In genomic region chr5:139727261-139727660, GRCm38 (mm10) we compare ENCODE assay signal across 31 mouse cellular contexts. TPM values are rescaled to one million over a fixed set of nuclear protein-coding genes. Genes with fewer than 3 reads are reported as not detected.
DNase-seq lines count a peak whose midpoint lies in the region; ATAC-seq and TF ChIP-seq lines count a peak whose summit lies in the region.
"Had no signal": no experiment of that assay in that cellular context is flagged by ENCODE, and none has a peak within 500 bp of the region (broad histone marks: within the 10 kb centered on the region; RNA-seq: fewer than 3 reads in every experiment).

No protein-coding gene starts in this region.

- no peak overlapping the region for H3K9ac ChIP-seq in liver, embryonic 15.5 days
- no peak overlapping the region for H3K9ac ChIP-seq in forebrain, postnatal 0 days
- H3K9ac ChIP-seq in heart, adult 2 months (ENCODE audit: low read depth, low read length): no peak overlapping the region
- H3K9ac ChIP-seq in hindbrain, embryonic 13.5 days: no peak overlapping the region
- H3K9ac ChIP-seq: forebrain, embryonic 13.5 days; heart, embryonic 13.5 days; hindbrain, embryonic 15.5 days; kidney, embryonic 15.5 days; limb, embryonic 15.5 days; lung, embryonic 14.5 days; midbrain, embryonic 13.5 days; stomach, embryonic 15.5 days had no signal

- H3K36me3 ChIP-seq in embryonic facial prominence, embryonic 10.5 days (replicated peaks): no peaks in the 10 kb centered on the region
- peaks cover 37% of the 10 kb centered on the region for H3K36me3 ChIP-seq in liver, embryonic 15.5 days (replicated peaks)
- H3K36me3 ChIP-seq in forebrain, postnatal 0 days (ENCODE audit: insufficient read depth): no peaks in the 10 kb centered on the region
- H3K36me3 ChIP-seq in heart, adult 2 months (ENCODE audit: control insufficient read depth, insufficient read depth, low read length): no peaks in the 10 kb centered on the region
- H3K36me3 ChIP-seq in hindbrain, embryonic 13.5 days: no peaks in the 10 kb centered on the region
- H3K36me3 ChIP-seq: heart, embryonic 13.5 days; hindbrain, embryonic 15.5 days; kidney, embryonic 15.5 days; limb, embryonic 15.5 days; midbrain, embryonic 13.5 days; stomach, embryonic 15.5 days had no signal

- no peak for TF ChIP-seq EP300 in heart, adult 2 months (IDR thresholded peaks at IDR 0.05; ENCODE audit: insufficient read depth, low read depth, low read length)

- no peak for TF ChIP-seq CTCF in forebrain, postnatal 0 days (IDR thresholded peaks at IDR 0.05; ENCODE audit: low read depth)
- no peak for TF ChIP-seq CTCF in cerebellum, adult 2 months (IDR thresholded peaks at IDR 0.05; ENCODE audit: borderline replicate concordance, insufficient read depth, low read depth, low read length)
- no peak for TF ChIP-seq CTCF in heart, adult 2 months (IDR thresholded peaks at IDR 0.05)

- no peak for ATAC-seq in liver, embryonic 15.5 days (ENCODE audit: insufficient read depth)
- ATAC-seq in forebrain, postnatal 0 days: no peak
- no peak for ATAC-seq in hindbrain, embryonic 13.5 days (ENCODE audit: low FRiP score)
- ATAC-seq: CD4-positive, CD25-positive, alpha-beta regulatory T cell, adult 4 months; forebrain, embryonic 13.5 days; inflammation-experienced regulatory T-cells, adult 6 months; midbrain, embryonic 13.5 days had no signal

- H3K4me1 ChIP-seq in embryonic facial prominence, embryonic 10.5 days: peaks cover 73% of the 10 kb centered on the region
- peaks cover 86% of the 10 kb centered on the region for H3K4me1 ChIP-seq in liver, embryonic 15.5 days (replicated peaks)
- H3K4me1 ChIP-seq in forebrain, postnatal 0 days (ENCODE audit: insufficient read depth): no peaks in the 10 kb centered on the region
- H3K4me1 ChIP-seq in cerebellum, adult 2 months (ENCODE audit: control insufficient read depth, insufficient read depth, low read length): peaks cover 8% of the 10 kb centered on the region
- peaks cover 19% of the 10 kb centered on the region for H3K4me1 ChIP-seq in heart, adult 2 months (ENCODE audit: control insufficient read depth, insufficient read depth, low read length)
- peaks cover 31% of the 10 kb centered on the region for H3K4me1 ChIP-seq in hindbrain, embryonic 13.5 days (replicated peaks)

- WGBS in embryonic facial prominence, embryonic 10.5 days: 87% methylated on average over 11 of the region's 11 CpGs
- WGBS in liver, embryonic 15.5 days (ENCODE audit: insufficient replicate concordance): 43% methylated on average over 11 of the region's 11 CpGs
- 87% methylated on average over 11 of the region's 11 CpGs for WGBS in forebrain, postnatal 0 days
- WGBS in cerebellum, adult 2 months: 84% methylated on average over 11 of the region's 11 CpGs
- 84% methylated on average over 11 of the region's 11 CpGs for WGBS in heart, adult 2 months
- WGBS in hindbrain, embryonic 13.5 days: 91% methylated on average over 11 of the region's 11 CpGs

- H3K4me2 ChIP-seq in liver, embryonic 15.5 days: 0 out of 2 replicates have a peak overlapping the region, but pooled peaks have one; percentile 8
- H3K4me2 ChIP-seq in forebrain, postnatal 0 days (ENCODE audit: low read depth): no peak overlapping the region
- no peak overlapping the region for H3K4me2 ChIP-seq in hindbrain, embryonic 13.5 days
- H3K4me2 ChIP-seq: forebrain, embryonic 13.5 days; heart, embryonic 13.5 days; hindbrain, embryonic 15.5 days; kidney, embryonic 15.5 days; limb, embryonic 15.5 days; lung, embryonic 14.5 days; midbrain, embryonic 13.5 days; stomach, embryonic 15.5 days had no signal

- no peaks in the 10 kb centered on the region for H3K9me3 ChIP-seq in embryonic facial prominence, embryonic 10.5 days
- no peaks in the 10 kb centered on the region for H3K9me3 ChIP-seq in liver, embryonic 15.5 days (replicated peaks)
- no peaks in the 10 kb centered on the region for H3K9me3 ChIP-seq in forebrain, postnatal 0 days (ENCODE audit: low read length)
- no peaks in the 10 kb centered on the region for H3K9me3 ChIP-seq in hindbrain, embryonic 13.5 days
- H3K9me3 ChIP-seq: forebrain, embryonic 13.5 days; heart, embryonic 13.5 days; hindbrain, embryonic 15.5 days; kidney, embryonic 15.5 days; limb, embryonic 15.5 days; megakaryocyte, embryonic 14.5 days; midbrain, embryonic 13.5 days; stomach, embryonic 15.5 days had no signal

- no peaks in the 10 kb centered on the region for H3K79me2 ChIP-seq in heart, adult 2 months (replicated peaks; ENCODE audit: control insufficient read depth, insufficient read depth, low read length)

- no peak overlapping the region for H3K4me3 ChIP-seq in embryonic facial prominence, embryonic 10.5 days
- no peak overlapping the region for H3K4me3 ChIP-seq in liver, embryonic 15.5 days (replicated peaks)
- no peak overlapping the region for H3K4me3 ChIP-seq in forebrain, postnatal 0 days (ENCODE audit: low read depth, low read length)
- H3K4me3 ChIP-seq in cerebellum, adult 2 months (replicated peaks; ENCODE audit: insufficient read depth, low read depth, low read length): no peak overlapping the region
- H3K4me3 ChIP-seq in heart, adult 2 months: no peak overlapping the region
- H3K4me3 ChIP-seq in hindbrain, embryonic 13.5 days: no peak overlapping the region
- H3K4me3 ChIP-seq: forebrain, embryonic 13.5 days; heart, embryonic 13.5 days; hindbrain, embryonic 15.5 days; kidney, embryonic 15.5 days; layer of hippocampus, adult 2 months; limb, embryonic 15.5 days; megakaryocyte, embryonic 14.5 days; midbrain, embryonic 13.5 days; stomach, embryonic 15.5 days had no signal

- no peaks in the 10 kb centered on the region for H3K27me3 ChIP-seq in embryonic facial prominence, embryonic 10.5 days (replicated peaks; ENCODE audit: low read depth, poor library complexity, severe bottlenecking)
- H3K27me3 ChIP-seq in liver, embryonic 15.5 days: no peaks in the 10 kb centered on the region
- H3K27me3 ChIP-seq in forebrain, postnatal 0 days (ENCODE audit: insufficient read depth, low read length): no peaks in the 10 kb centered on the region
- H3K27me3 ChIP-seq in cerebellum, adult 2 months (ENCODE audit: control insufficient read depth, insufficient read depth, low read length): no peaks in the 10 kb centered on the region
- H3K27me3 ChIP-seq in heart, adult 2 months (ENCODE audit: control insufficient read depth, insufficient read depth, low read length): no peaks in the 10 kb centered on the region
- no peaks in the 10 kb centered on the region for H3K27me3 ChIP-seq in hindbrain, embryonic 13.5 days
- H3K27me3 ChIP-seq: forebrain, embryonic 13.5 days; heart, embryonic 13.5 days; hindbrain, embryonic 15.5 days; kidney, embryonic 15.5 days; limb, embryonic 15.5 days; megakaryocyte, embryonic 14.5 days; midbrain, embryonic 13.5 days; stomach, embryonic 15.5 days had no signal

- DNase-seq in thymus, postnatal 4 days: peak; percentile 4
- no peak for DNase-seq in thymus, adult 18-20 months
- DNase-seq in embryonic facial prominence, embryonic 10.5 days (ENCODE audit: low spot score): no peak
- no peak for DNase-seq in forebrain, postnatal 0 days
- DNase-seq in cerebellum, adult 2 months: no peak
- DNase-seq in heart, adult 2 months: no peak
- DNase-seq: adrenal gland, postnatal 14 days; cerebellum, adult 18-20 months; cerebellum, postnatal 25 days; gastrocnemius, postnatal 25 days; heart, adult 18-20 months; heart, postnatal 10 days; kidney, adult 11 months; kidney, postnatal 36 days; left cerebral cortex, postnatal 4 days; lung, embryonic 14.5 days; lung, postnatal 14 days; thymus, postnatal 14 days had no signal

- H3K27ac ChIP-seq in embryonic facial prominence, embryonic 10.5 days (replicated peaks): 0 out of 2 replicates have a peak overlapping the region, but pooled peaks have one; percentile 24
- H3K27ac ChIP-seq in liver, embryonic 15.5 days (replicated peaks): peak overlapping the region; percentile 43
- H3K27ac ChIP-seq in forebrain, postnatal 0 days (ENCODE audit: low read depth, low read length): no peak overlapping the region
- no peak overlapping the region for H3K27ac ChIP-seq in cerebellum, adult 2 months (ENCODE audit: insufficient read depth, low read length)
- H3K27ac ChIP-seq in heart, adult 2 months: no peak overlapping the region
- no peak overlapping the region for H3K27ac ChIP-seq in hindbrain, embryonic 13.5 days
- H3K27ac ChIP-seq: forebrain, embryonic 13.5 days; heart, embryonic 13.5 days; hindbrain, embryonic 15.5 days; kidney, embryonic 15.5 days; layer of hippocampus, adult 2 months; limb, embryonic 15.5 days; midbrain, embryonic 13.5 days; stomach, embryonic 15.5 days had no signal

- intact Hi-C loops in heart, adult 2 months (cut with DNase I): no loop called here

- no peak for TF ChIP-seq POLR2A in cerebellum, adult 2 months (IDR thresholded peaks at IDR 0.05; ENCODE audit: borderline replicate concordance, insufficient read depth, low read length)
- TF ChIP-seq POLR2A in heart, adult 2 months (IDR thresholded peaks at IDR 0.05; ENCODE audit: insufficient read depth, low read depth, low read length): no peak

RNA-seq across cellular contexts. Expression of gene Micall2, which starts 8.9 kb away (rescaled TPM):
- 8.6 and 10.5 TPM in 2 replicates for polyA plus RNA-seq in embryonic facial prominence, embryonic 10.5 days (2016; fragmentation: Nextera tagmentation; extraction: Ambion mirVana)
- 12.1 and 12.3 TPM in 2 replicates for polyA plus RNA-seq in liver, embryonic 15.5 days (2015; fragmentation: Nextera tagmentation; extraction: Ambion mirVana)
- 5.1 and 5.4 TPM in 2 replicates for total RNA-seq in forebrain, postnatal 0 days (2014; rRNA removed)
- 7.1 and 9.9 TPM in 2 replicates for polyA plus RNA-seq in forebrain, postnatal 0 days (2015; fragmentation: Nextera tagmentation; extraction: Ambion mirVana)
- 2.6 and 2.7 TPM in 2 replicates for polyA plus RNA-seq in cerebellum, adult 2 months (2012; rRNA removed)
- total RNA-seq in heart, adult 2 months (2021): 1 to 10 TPM; 1.9 to 2.0 TPM
- polyA plus RNA-seq in heart, adult 2 months (2012; rRNA removed): 2.9 and 3.3 TPM in 2 replicates
- polyA plus RNA-seq in hindbrain, embryonic 13.5 days (2015; fragmentation: Nextera tagmentation; extraction: Ambion mirVana): 8.1 TPM in 2 replicates
- polyA plus RNA-seq: CD4-positive, CD25-positive, alpha-beta regulatory T cell, adult 4 months; inflammation-experienced regulatory T-cells, adult 6 months had no signal

RNA-seq across cellular contexts. Expression of gene Ints1, which starts 48.2 kb away (rescaled TPM):
- polyA plus RNA-seq in embryonic facial prominence, embryonic 10.5 days (2016; fragmentation: Nextera tagmentation; extraction: Ambion mirVana): 42.6 and 44.4 TPM in 2 replicates
- 11.8 and 12.5 TPM in 2 replicates for polyA plus RNA-seq in liver, embryonic 15.5 days (2015; fragmentation: Nextera tagmentation; extraction: Ambion mirVana)
- total RNA-seq in forebrain, postnatal 0 days (2014; rRNA removed): 103 and 119 TPM in 2 replicates
- polyA plus RNA-seq in forebrain, postnatal 0 days (2015; fragmentation: Nextera tagmentation; extraction: Ambion mirVana): 22.4 TPM in 2 replicates
- polyA plus RNA-seq in cerebellum, adult 2 months (2012; rRNA removed): 64.4 and 70.8 TPM in 2 replicates
- total RNA-seq in heart, adult 2 months (2021): 10 to 100 TPM; 40.2 to 40.9 TPM
- 35.1 and 40.3 TPM in 2 replicates for polyA plus RNA-seq in heart, adult 2 months (2012; rRNA removed)
- 24.7 and 27.3 TPM in 2 replicates for polyA plus RNA-seq in hindbrain, embryonic 13.5 days (2015; fragmentation: Nextera tagmentation; extraction: Ambion mirVana)

Comparison
In these comparisons a context has a peak if more than half of its experiments do, and no peak if none do; other contexts are left out.
1. H3K27ac ChIP-seq: peak in embryonic facial prominence, embryonic 10.5 days (single experiment) and liver, embryonic 15.5 days (single experiment); none in forebrain, postnatal 0 days (single experiment), cerebellum, adult 2 months (single experiment), heart, adult 2 months (single experiment) and hindbrain, embryonic 13.5 days (single experiment).